Mouse (Mus musculus): ENCODE data around the gene Serpina6.

Serpina6 gene

DNA sequence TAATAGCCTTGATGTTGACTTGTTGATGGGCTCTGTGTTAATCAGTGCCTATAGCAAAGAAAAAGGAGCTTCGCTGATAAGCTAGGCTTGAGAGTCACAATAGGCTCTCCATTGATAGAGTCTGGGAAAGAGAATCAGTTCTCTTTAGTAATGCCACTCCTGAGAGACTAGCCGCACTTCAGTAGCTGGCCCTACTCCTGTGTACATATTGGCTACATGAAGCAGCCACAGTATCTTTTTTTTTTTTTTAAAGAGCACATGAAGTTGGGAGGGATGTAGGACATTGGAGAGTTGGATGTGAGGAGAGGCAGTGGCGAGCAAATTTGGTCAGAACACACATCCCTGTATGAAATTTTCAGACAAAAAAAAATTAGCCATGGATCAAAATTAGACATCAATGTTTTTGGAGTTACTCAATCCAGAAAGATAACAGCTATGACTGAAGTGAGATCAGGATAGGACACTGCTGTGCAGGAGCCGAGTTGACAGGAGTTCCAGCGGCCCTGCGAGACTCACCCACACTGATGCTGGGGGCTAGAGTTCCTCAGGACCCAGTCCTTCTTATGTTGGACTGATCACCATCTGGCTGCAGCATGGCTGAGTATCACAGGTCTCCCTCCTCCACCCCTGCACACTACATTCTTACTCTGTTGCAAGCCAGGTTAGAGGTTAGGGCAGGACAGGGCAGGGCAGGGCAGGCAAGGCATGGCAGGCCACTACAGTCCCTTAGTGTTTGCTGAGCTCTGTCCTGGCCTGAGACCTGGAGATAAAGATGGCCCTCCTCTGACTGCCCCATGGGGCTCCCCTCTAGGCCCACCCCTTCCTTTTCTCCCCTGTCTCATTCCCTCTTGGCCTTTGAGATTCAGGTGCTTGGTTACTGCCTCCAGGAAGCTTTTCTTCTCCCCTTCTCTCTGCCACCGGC is 1.6 kb downstream of the Serpina6 start:
- DNase-seq, result no peak

DNA sequence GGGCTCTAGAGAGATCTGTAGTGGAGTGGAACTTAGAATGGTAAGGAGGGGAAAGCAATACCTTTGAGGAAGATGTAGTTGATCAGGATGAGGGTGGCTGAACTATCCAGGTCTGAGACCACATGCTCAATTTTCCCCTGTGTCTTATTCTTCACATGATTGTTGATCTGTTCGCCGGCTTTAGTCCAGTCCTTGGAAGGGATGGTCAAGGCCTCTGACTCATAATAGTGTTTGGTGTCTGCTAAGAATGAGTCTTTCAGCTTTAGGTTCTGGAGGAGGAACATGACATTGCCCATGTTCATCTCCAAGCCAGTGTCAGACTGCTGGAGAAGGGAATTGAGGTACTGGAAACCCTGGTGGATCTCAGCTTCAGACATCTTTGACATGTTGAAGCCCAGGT is 3.2 kb downstream of the Serpina6 start:
- no peak for DNase-seq

DNA sequence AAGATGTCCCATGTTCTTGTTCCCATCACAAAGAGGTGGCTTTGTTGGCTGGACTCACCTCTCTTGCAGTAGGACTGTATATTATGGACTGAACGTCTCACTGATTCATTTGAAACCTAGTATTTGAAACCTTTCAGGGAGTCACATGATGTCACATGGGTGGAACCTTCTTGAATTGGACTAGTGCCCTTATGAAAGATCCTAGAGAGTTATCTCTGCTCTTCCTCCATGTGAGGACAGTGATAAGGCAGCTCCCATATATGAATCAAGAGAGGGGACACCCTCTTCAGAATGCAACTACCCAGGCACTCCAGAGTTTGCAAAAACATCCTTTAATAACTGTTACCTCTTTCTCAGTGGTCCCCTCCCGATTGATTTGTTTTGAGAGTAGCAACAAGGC is 10.7 kb downstream of the Serpina6 start:
- no peak for DNase-seq

DNA sequence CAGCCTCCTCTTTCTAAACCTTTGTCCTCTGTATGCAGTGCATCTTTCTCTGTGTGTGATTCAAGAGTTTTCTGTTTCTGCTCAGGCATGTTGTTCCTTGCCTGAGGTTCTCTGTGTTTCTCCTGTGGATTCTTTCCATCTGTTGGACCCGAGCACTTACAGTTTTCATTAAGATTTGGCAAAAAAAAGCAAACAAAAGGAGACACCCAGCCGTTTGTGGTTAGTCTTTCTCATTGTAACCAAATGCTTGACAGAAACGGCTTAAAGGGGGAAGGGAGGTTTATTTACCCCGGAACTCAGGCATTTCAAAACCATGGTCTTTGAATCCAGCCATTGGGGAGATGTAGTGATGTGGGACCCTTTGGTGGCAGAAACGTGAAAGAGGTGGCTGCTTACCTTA is 12.4 kb downstream of the Serpina6 start:
- DNase-seq, result no peak

DNA sequence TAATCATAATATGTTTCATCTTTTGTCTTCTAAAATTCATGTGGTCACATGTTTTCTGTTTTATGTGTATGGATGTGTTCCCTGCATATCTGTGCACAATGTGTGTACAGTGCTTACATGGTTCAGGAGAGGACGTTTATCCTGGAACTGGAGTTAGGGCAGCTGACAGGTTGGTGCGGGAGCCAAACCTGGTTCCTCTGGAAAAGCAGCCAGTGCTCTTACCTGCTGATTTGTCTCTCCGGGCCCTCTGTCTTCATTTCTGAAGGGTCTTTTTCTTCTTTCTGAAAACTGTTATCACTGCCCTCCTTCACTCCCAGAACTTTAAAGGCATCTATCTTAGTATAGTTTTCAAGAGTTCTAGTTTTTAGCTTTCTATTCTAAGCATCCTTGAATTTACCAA is 13.2 kb downstream of the Serpina6 start:
- DNase-seq, result no peak

DNA sequence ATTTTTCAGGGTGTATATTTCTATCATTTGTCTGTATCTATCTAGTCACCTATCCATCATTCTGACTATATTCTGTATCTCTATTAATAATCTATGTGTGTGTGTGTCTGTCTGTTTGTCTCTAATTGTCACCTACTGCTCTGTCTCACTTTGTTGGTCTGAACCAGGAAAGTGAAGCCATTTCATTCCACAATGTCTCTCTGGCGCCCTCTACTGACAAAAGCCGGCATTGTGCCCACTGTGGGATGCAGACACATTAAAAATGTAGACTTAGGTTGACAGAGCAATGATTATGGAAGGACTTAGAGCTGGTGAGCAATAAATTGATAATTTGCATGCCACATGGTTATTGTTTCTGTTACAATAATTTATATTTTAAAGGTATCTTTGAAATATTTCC is 13.7 kb downstream of the Serpina6 start:
- DNase-seq, result peak; percentile 72

DNA sequence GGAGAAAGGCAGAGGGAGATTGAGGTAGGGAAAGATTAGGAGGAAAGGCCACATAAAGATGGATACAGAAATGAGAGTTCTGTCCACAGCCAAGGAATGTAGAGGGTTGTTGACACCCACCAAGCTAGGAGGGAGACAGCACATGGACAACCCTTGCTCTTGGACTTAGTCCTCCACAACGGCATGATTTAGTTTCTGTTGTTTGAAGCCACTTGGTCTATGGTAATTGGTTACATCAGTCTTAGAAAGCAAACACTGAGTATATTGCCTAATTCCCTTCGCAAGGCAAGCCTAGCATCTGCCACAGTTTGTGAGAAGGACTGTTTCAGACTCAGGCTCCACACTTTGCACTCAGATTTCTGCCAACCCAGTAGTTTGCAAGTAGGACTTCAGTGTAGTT is 21.2 kb downstream of the Serpina6 start:
- DNase-seq, result no peak

DNA sequence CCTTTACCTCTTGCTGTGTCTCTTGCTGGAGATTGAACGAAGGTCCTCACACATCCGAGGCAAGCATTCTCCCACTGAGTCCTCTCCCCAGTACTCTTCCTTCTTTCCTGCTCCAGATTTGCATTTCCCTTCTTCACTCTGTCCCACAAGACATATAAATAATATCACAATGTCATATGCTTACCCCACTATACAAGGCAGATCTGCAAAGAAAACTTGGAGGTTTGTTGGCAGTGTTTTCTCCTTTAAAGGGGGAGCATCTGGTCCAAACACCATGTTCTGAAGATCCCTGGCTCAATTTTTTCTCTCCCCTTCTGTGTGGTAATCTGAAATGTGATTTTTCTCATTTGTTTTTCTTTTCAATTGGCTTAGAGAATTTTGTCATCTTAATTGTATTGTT is 22.6 kb downstream of the Serpina6 start:
- DNase-seq, result no peak

DNA sequence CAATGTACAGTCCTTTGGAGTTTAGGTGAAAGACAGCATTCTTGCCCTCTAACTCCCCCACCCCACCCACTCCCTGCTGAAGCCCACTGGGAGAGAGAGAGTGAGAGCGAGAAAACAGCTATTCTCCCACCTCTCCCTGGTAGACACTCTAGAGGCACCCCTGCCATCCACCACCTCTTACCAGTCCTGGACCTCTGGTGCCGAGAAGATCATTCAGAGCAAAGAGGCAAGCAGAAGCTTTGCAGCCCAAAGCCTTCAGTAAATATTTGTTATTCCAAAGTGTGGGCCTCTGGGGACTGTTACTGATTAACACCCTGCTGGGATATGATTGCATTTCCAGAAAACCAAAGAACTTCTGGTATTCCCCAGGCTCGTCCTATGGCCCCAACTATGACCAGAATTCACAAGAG is 25.8 kb downstream of the Serpina6 start, which contains the start of gene Serpina10:
Gene Serpina10, minus strand, starts transcription at position 242 of the 410 bp plus-strand sequence.
- no peak for DNase-seq

DNA sequence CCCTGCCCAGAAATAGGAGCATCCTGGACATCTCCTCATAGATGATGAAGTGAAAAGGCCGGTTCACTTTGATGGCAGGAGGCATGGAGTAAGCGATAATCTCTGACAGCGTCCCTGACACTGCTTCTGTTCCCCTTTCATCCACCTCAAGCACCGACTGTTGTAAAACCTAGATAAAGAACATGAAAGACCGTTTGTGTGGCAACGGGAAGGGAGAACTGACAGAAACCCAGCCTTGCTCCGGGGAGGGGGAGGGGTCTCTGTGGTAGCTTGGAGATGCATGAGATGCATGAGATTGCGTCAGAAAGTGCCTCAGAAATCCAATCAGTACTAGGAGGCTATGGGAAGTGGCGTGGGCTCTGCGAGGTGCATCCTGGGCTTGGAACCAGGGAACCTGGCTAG is 40.2 kb downstream of the Serpina6 start:
- no peak for DNase-seq

DNA sequence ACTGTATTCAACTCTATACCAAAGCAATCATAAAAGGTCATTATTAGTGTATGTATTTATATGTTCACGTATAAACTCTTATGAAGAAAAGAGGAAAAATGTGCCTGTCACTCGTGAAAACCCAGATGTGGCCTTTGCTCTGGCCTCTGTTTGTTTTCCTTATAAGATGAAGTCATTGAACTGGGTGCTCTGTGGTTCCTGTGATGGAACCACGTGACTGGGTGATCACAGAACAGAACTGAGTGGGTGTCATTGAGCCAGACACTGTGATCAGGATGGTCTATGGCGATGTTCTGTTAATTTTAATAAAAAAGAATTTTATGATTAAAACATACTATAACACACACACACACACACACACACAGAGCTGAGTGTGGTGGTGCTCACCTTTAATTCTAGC is 41.3 kb downstream of the Serpina6 start:
- no peak for DNase-seq

DNA sequence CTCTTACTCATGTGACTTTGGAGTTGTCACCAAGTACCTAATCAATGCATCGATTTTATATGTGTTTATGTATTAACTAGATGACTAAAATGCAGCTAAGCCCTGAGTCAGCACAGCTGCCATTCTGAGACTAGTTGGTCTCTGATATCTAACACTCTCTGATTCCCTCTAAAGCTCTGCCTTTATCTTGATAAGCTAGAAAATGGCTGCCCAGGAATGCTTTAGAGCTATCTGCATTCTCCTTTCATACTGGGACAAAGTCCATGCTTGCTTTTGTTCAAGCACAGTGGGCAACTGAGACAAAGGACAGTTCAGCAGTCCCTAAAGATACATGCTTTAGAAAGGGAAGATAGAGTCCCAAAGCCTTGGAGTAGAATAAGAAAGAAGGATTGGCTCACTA is 41.9 kb downstream of the Serpina6 start:
- no peak for DNase-seq

DNA sequence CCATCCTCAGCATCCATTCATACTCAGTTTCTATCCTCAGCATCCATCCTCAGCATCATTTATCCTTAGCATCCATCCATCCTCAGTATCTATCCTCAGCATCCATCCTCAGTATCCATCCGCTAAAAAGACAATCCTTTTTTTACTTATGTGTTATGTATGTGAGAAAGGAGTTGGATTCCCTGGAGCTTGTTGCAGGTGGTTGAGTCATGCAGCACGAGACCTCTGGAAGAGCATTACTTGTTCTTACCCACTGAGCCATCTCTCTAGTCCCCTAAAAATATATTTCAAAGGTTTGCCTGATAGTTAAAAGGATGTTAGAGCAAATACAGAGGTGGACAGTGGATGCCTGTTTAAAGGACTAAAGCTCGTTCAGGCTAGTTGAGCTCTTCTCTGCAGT is 55.2 kb downstream of the Serpina6 start:
- DNase-seq, result no peak

DNA sequence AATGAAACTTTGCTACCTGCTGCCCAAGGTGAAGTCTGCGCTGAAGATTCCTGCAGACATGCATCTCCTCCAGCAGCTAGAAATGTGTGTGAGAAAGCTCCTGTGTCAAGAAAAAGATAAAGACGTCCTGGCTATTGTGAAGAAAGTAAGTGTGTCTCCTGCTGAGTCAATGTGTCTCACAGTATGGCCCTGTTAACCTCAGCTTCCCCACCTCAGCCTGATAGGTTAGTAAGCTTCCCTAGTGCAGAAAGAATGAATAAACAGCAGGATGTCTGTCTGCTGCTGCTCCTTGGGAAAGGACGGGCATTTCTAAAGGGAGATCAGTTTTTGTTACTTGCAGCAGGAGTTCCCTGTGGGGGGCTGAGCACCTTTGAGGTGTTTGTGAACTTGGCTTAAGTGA is 56.6 kb downstream of the Serpina6 start:
- no peak for DNase-seq

DNA sequence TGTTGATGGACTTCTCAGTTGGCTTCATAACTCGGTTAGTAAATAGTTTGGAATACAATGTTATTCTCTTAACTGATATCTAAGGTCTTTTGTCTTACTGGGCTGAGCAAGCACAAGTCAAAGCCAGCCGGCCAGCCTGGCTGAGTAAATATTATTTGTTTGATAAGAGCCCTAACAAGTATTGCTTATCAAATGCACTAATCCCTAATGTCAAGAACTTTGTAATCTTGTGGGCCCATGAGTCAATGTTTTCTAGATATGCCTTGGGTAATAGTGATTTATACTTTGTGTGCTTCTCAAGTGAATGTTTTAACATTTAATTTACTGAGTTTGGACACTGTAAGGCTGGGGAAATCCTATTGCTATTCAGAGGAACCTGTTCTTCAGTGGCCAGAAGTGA is 58.6 kb downstream of the Serpina6 start:
- no peak for DNase-seq

Data from retina, postnatal 1 day (tissue).